Mouse (Mus musculus): ENCODE measurements at regions not wholly inside any gene's neighbourhood (a gene's known extent, or its start where the extent isn't known, plus 50 kb on each side); places are given as distances from the start of the nearest gene placed in this dataset.

DNA sequence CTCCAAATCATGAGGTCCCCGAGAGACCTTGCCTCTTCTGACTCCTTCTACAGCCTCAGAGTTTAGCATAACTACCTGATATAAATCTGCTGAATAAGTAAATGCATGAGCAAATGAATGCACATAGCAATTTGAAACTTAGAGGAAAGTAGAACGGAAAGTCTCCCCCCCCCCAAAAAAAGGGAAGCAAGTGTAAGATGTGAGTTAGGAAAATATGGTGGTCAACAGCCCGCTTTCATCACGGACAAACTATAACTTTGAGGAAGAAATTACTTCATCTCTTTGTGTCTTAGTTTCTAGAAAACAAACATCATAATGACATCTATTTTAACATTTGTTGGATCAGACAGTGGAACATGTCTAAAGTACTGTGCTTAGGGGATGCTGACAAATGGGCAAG lies 77.4 kb upstream of the Etaa1 start:
- DNase-seq (ENCODE audit: low spot score): no peak

DNA sequence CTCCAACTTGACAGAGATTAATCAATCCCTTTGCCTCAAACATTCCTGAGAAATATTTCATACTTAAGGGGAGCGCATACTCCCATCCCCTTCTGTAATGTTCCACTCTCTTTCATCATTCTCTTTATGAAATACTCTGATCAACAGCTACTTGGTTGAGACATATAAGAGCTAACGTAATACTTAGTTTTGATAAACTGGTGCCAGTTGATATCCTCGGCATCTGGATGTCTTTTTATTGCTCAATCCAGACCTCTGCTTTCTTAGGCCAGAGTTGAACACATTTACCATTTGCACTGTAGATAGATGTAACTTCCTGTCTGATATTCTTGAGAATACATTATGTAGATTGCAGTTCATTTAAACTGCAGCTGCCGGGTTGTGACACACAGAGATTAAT lies 68.4 kb upstream of the Etaa1 start:
- peak; percentile 1 for DNase-seq (ENCODE audit: low spot score)

DNA sequence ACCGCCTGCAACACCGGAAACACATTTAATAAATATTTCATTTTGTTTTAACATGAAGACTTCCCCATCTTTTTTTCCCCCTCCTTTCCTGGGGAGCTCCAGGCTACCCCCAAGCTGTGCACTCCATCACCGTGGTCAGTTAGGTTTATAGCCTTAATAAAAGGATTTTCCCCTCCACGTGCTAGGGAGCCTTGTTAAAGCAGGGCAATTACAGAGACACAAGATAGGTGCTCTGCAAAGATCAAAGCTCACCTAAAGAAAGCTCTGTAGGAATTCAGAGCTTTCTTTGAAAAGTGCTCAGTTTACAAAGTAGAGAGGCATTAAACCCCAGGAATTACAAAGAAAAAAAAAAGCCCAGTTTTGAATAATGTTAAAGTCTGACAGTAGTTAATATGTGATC lies 61.6 kb upstream of the Etaa1 start:
- no peak for DNase-seq (ENCODE audit: low spot score)

DNA sequence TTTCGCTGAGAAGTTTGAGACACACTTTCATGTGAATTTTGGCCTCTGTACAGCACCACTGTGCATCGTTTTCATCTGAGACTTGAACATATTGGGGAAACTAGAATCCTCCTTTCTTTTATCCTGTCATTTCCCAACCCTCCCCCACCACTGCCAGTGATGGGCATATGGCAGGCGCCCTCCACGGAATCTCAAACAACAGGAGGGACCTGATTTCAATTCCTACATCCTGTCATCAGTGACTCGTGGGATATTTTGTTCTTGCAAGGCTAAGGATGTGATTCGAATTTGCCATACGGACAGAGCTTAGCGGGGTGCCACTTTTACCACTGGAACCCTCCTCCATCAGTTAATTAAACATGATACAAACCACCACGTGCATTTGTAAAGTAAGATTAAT lies 60.9 kb upstream of the Etaa1 start:
- no peak for DNase-seq (ENCODE audit: low spot score)

DNA sequence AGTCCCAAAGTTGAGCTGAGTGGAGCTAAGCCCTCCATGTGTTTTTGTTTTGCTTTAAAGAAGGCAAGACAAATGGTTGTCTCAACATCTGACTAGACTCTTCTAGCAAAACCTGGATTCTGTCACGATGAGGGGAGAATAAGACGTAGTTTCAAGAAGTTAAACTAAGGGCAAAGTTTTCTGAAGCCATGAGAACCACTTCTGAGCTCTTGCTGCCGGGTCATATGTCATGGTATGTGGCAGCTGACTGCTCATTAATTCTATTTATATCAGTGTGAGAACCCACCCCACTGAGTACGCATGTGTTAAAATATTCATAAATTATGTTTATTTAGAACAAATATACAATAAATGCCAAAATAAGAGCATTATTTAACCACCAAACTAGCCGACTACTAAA lies 58.4 kb upstream of the Etaa1 start:
- DNase-seq (ENCODE audit: low spot score): no peak

DNA sequence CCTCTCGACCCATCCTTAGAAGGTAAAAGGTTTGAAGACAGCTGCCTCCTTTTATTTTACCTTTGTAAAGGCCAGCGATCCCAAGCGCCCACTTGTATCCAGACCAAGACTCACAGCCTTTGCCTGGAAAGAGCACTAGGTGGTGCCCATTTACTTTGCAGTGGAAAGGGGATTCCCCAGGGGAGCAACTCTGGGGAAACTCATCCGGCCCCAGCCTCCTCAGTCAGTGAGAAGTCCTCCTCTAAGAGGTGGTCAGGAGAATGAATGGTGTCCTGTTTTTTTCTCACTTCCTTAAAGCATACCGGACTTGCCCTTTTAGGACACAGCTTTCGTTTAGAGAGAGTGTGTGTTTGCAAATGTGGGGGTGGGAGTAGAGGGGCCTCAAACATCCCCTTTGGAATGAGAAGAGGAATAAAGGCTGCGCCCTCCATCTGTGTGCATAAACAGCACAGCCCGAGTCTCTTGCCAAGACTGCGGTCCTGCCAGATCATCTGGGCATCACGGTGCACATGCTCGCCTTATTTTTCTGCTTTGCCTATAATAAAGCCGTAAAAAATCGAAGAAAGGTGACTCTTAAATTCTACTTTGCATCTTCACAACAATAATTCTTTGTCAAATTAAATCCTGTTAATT lies 57.5 kb upstream of the Etaa1 start:
- peak; percentile 24 for DNase-seq (ENCODE audit: low spot score)

DNA sequence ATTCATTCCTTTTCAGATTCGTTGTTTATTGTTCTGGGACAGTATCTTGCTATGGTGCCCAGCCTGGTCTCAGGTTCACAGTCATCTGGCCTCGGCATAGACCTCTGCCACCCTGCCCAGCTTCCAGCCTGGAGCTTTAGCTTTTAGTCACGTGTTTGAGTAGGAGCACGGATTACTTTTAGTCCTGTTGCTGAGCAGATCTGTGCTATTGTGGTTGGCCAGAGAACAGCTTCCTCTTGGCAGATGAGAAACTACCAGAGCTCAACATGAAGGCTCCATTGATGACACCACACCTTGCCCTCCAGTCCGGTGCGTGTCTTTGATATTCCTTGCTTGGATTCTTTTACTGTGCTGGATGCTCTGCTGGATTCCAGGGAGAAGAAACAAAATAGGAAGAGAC lies 54.5 kb upstream of the Etaa1 start:
- no peak for DNase-seq (ENCODE audit: low spot score)

Data from heart, adult 8-10 months (tissue).